ENCODE assay signal across 18 mouse cellular contexts in genomic region chr15:13336392-13336791, GRCm38 (mm10).
DNase-seq lines count a peak whose midpoint lies in the region; TF ChIP-seq lines count a peak whose summit lies in the region.
"Had no signal": no experiment of that assay in that cellular context is flagged by ENCODE, and none has a peak within 500 bp of the region (broad histone marks: within the 10 kb centered on the region; RNA-seq: fewer than 3 reads in every experiment).

No protein-coding gene starts in this region.

- H3K27ac ChIP-seq in CH12.LX (ENCODE audit: insufficient read depth, low read depth), result no peak overlapping the region
- H3K27ac ChIP-seq in ES-E14 (ENCODE audit: insufficient read depth, low read depth, low read length, poor library complexity, severe bottlenecking), result no peak overlapping the region

- H3K9ac ChIP-seq in CH12.LX (ENCODE audit: insufficient read depth, low read depth) (no peak overlapping the region), ES-E14 (ENCODE audit: insufficient read depth, low read depth, low read length, poor library complexity, severe bottlenecking) (no peak overlapping the region)

- DNase-seq in CH12.LX (ENCODE audit: extremely low read depth), result no peak
- no peak for DNase-seq in ES-E14 (ENCODE audit: low read depth, low spot score)
- no peak for DNase-seq in heart, postnatal 14 days
- DNase-seq in kidney, adult 8-10 months, result no peak
- DNase-seq: adrenal gland, adult 2 months; adrenal gland, adult 8-10 months; adrenal gland, postnatal 10 days; adrenal gland, postnatal 14 days; adrenal gland, postnatal 25 days; adrenal gland, postnatal 36 days; B cell, adult 2 months; cerebellum, adult 11 months; cerebellum, adult 11-12 months; cerebellum, adult 18-20 months; cerebellum, adult 2 months; cerebellum, adult 8-10 months had no signal

- H3K4me1 ChIP-seq in CH12.LX (ENCODE audit: control insufficient read depth in 1 of 2, insufficient read depth in 2 of 2), result no peaks in the 10 kb centered on the region
- H3K4me1 ChIP-seq in ES-E14 (ENCODE audit: control insufficient read depth in 2 of 2, insufficient read depth in 2 of 2, low read length in 2 of 2, poor library complexity in 1 of 2), result no peaks in the 10 kb centered on the region

- no peaks in the 10 kb centered on the region for H3K79me2 ChIP-seq in CH12.LX (replicated peaks; ENCODE audit: control insufficient read depth, extremely low read depth, insufficient read depth, poor library complexity, severe bottlenecking)

- TF ChIP-seq EP300 in CH12.LX (IDR thresholded peaks at IDR 0.05; ENCODE audit: low read length), result no peak

- TF ChIP-seq CTCF in CH12.LX (conservative IDR thresholded peaks at IDR 0.05 in 1 of 2, IDR thresholded peaks at IDR 0.05 in 1 of 2; ENCODE audit: low read depth in 2 of 2, low read length in 2 of 2), result no peak

- no peak overlapping the region for H3K4me3 ChIP-seq in CH12.LX (replicated peaks in 1 of 3; ENCODE audit: low read depth in 2 of 3, low read length in 2 of 3, poor library complexity in 1 of 3)
- H3K4me3 ChIP-seq in ES-E14 (ENCODE audit: insufficient read depth in 1 of 2, low read depth in 1 of 2, low read length in 2 of 2, poor library complexity in 1 of 2, severe bottlenecking in 1 of 2), result no peak overlapping the region

- no peaks in the 10 kb centered on the region for H3K36me3 ChIP-seq in CH12.LX (replicated peaks in 1 of 2; ENCODE audit: control insufficient read depth in 1 of 2, insufficient read depth in 1 of 2, low read length in 1 of 2)
- no peaks in the 10 kb centered on the region for H3K36me3 ChIP-seq in ES-E14 (ENCODE audit: control insufficient read depth, insufficient read depth, low read length, poor library complexity, severe bottlenecking)
- H3K36me3 ChIP-seq: G1E had no signal

- intact Hi-C loops in heart, postnatal 14 days (cut with DNase I), result no loop called here

- no peak for TF ChIP-seq RAD21 in CH12.LX (IDR thresholded peaks at IDR 0.05; ENCODE audit: low read depth, low read length)

- H3K9me3 ChIP-seq in CH12.LX (replicated peaks; ENCODE audit: low read length) (no peaks in the 10 kb centered on the region), ES-E14 (ENCODE audit: control insufficient read depth, insufficient read depth, low read depth, low read length) (no peaks in the 10 kb centered on the region)
- H3K9me3 ChIP-seq: G1E had no signal

- no peak for TF ChIP-seq POLR2A in CH12.LX (IDR thresholded peaks at IDR 0.05; ENCODE audit: low read depth, low read length)

- no peaks in the 10 kb centered on the region for H3K27me3 ChIP-seq in CH12.LX (replicated peaks)
- H3K27me3 ChIP-seq: Patski had no signal

- dilution Hi-C loops in CH12.LX (cut with MboI; ENCODE audit: extremely low pct_ligation_motif_present, extremely low pct_unique_long_range_greater_than_20kb, low sequenced_read_pairs), result no loop called here

- H3K4me2 ChIP-seq in CH12.LX (ENCODE audit: insufficient read depth, low read depth, poor library complexity, severe bottlenecking), result no peak overlapping the region

- in situ Hi-C loops in CH12.LX (cut with MboI; ENCODE audit: low pct_ligation_motif_present, low pct_unique_long_range_greater_than_20kb, low sequenced_read_pairs) (no loop called here), ES-E14 (cut with MboI; ENCODE audit: low sequenced_read_pairs in 2 of 2, unreplicated experiment in 2 of 2) (no loop called here)

TF ChIP-seq in CH12.LX, 34 proteins besides CTCF, POLR2A, EP300 and RAD21:
- TF ChIP-seq MXI1 (IDR thresholded peaks at IDR 0.05; ENCODE audit: low read depth, low read length) (no peak), NELFE (IDR thresholded peaks at IDR 0.05; ENCODE audit: low read depth, low read length) (no peak), MAFK (IDR thresholded peaks at IDR 0.05; ENCODE audit: insufficient replicate concordance, low read length) (peak; percentile 69; the same call in 1 of the 2 replicates)

TF ChIP-seq in ES-E14, 5 proteins besides CTCF, POLR2A, EP300 and RAD21:
- TF ChIP-seq ZC3H11A (IDR thresholded peaks at IDR 0.05; ENCODE audit: borderline replicate concordance, low read depth, low read length), result no peak
- no peak for TF ChIP-seq HCFC1 (IDR thresholded peaks at IDR 0.05; ENCODE audit: borderline replicate concordance, insufficient read depth, low read length)
- peak; percentile 53; the same call in 1 of the 2 replicates for TF ChIP-seq MAFK (IDR thresholded peaks at IDR 0.05; ENCODE audit: insufficient read depth, low read depth, low read length)
TF ChIP-seq in ES-E14: peak in this region for 1.
